Mouse (Mus musculus) heart, postnatal 14 days (tissue): ENCODE measurements around the gene Gm8232. TPM values are rescaled to one million over a fixed set of nuclear protein-coding genes. Genes with fewer than 3 reads are reported as not detected.
"Not testable (repeated sequence)": the region's sequence is repeated elsewhere in the genome, so short reads cannot be mapped to it uniquely, and the experiment has no call there.

Source experiments
- DNase-seq, 2 experiments: peaks; one replicate each; pipeline ENCODE4 v3.0.0; 2021 to 2022
- intact Hi-C: fragments of 180-260 bp; cut with DNase I; formaldehyde crosslinking; loops from one replicate; pipeline ENCODE4 v1.15.1; 2025
- long read RNA-seq, 2 experiments: library from polyadenylated mRNA; stranded (forward); transcript quantifications; one replicate each; pipeline ENCODE4 v2.0.0; 2021
- total RNA-seq, 2 experiments: library from RNA; stranded (reverse); gene quantifications; 2 replicates each; pipeline ENCODE4 v1.2.3; 2021

Gene Gm8232
- total RNA-seq: not detected
- long read RNA-seq, experiment 1: 0 reads
- long read RNA-seq, experiment 2: 0 reads

DNA sequence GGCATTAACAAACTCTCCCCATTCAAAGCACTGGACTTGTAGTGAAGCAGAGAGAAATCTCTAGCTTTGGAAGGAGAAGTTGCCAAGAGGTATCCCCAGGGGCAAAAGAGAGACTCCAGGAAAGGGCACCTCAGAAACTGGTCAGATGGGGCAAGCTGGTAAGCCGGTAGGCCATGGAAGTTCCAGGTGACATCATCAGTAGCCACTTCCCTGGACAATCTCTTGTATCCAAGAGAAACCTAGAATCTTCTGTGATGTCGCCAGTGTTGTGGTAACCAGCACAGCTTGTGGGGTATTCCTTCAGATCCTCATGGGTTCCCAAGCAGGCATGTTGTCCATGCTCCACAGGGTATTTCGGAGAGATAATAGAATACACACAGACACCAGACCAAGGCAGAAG is at the start of gene Gm8232:
Gene Gm8232 (plus strand): TSS at position 301 of the 400 bp plus-strand sequence.
- DNase-seq, intact Hi-C loops: not testable (repeated sequence)

DNA sequence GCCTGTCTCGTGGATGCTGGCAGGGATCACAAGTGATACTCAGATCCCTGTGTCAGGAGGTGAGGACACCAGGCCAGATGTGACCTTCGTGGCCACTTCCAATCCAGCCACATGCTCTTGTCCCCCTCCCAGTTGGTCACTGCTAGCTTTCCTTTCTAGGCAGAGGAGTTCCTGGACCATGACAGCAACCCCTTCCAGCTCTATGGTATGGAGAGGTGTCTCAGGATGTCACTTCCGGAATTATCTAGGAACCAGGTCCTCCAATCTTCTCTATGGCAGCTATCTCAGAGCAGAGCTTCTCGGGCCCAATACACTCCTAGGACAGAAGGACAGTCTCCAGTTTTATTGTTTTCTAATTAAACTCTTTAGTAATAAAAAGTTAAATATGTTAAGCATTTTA is 49.2 kb upstream of the Gm8232 start:
- intact Hi-C loops, DNase-seq: not testable (repeated sequence)

DNA sequence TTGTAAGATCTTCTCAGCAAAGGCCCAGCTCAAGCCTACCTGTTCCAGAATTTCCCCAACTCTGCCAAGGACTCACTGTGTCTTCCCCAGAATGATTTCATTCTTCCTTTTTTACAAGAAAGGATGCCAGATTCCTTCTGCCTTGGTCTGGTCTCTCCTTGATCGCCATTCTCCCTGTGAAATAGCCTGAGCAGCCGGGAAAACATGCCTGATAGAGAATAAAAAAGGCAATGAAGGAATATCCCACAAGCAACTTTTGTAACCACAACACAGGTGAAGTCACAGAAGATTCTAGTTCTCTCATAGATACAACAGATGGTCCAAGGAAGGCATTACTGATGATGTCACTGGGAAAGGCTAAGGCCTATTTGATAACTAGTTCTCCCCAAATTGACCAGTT is 22.8 kb upstream of the Gm8232 start, which contains the start of gene Gm3371:
Gene Gm3371 (minus strand): TSS at position 101 of the 400 bp plus-strand sequence.
- DNase-seq: not testable (repeated sequence)

More for the DNA sequence above, 22.8 kb upstream of the Gm8232 start, which contains the start of gene Gm3371:
- intact Hi-C loops: not testable (repeated sequence)

Other genes starting within 250 kb of the Gm8232 start
- gene Gm8212, start 236.0 kb upstream of the Gm8232 start, total RNA-seq: not detected
- gene 4930503E14Rik, start 220.4 kb upstream of the Gm8232 start, total RNA-seq: not detected
- not detected for gene Gm8220, start 148.1 kb upstream of the Gm8232 start, total RNA-seq
- not detected for gene Gm5930, start 95.1 kb upstream of the Gm8232 start, total RNA-seq
- not detected for gene Gm8229, start 68.3 kb upstream of the Gm8232 start, total RNA-seq
- gene Gm3371, start 22.9 kb upstream of the Gm8232 start, total RNA-seq: not detected
- gene BC061237, start 58.8 kb downstream of the Gm8232 start, total RNA-seq: not detected
- not detected for gene Gm17093, start 84.6 kb downstream of the Gm8232 start, total RNA-seq
- not detected for gene Gm8247, start 149.5 kb downstream of the Gm8232 start, total RNA-seq
- gene Gm5624, start 194.3 kb downstream of the Gm8232 start, total RNA-seq: not detected